Mouse (Mus musculus) heart, adult 2 months (tissue): ENCODE measurements around the gene Olfr1270. TPM values are rescaled to one million over a fixed set of nuclear protein-coding genes. Genes with fewer than 3 reads are reported as not detected.
"Not testable (repeated sequence)": the region's sequence is repeated elsewhere in the genome, so short reads cannot be mapped to it uniquely, and the experiment has no call there.

ENCODE experiments used
- DNase-seq, 2 experiments: peaks; one replicate each; pipeline ENCODE4 v3.0.0; 2021
- H3K27ac ChIP-seq: fragments of 200-600 bp; 2 replicates; pipeline ENCODE4 v1.8.1; 2022
- H3K27me3 ChIP-seq: fragments of 200-500 bp; 2 replicates; pipeline ENCODE4 v1.6.1; 2012; ENCODE audit warnings: mild to moderate bottlenecking, low read length, inconsistent platforms, mixed read lengths; ENCODE audit not compliant: control insufficient read depth, insufficient read depth
- H3K36me3 ChIP-seq: fragments of 200-500 bp; 2 replicates; pipeline ENCODE4 v1.6.1; 2012; ENCODE audit warnings: low read length, inconsistent platforms; ENCODE audit not compliant: control insufficient read depth, insufficient read depth
- H3K4me1 ChIP-seq: fragments of 200-500 bp; 2 replicates; pipeline ENCODE4 v1.6.1; 2011; ENCODE audit warnings: low read length; ENCODE audit not compliant: control insufficient read depth, insufficient read depth
- H3K4me3 ChIP-seq: fragments of 200-600 bp; 2 replicates; pipeline ENCODE4 v1.8.1; 2022
- H3K79me2 ChIP-seq: fragments of 200-500 bp; replicated peaks from 2 replicates; pipeline ENCODE4 v1.6.1; 2012; ENCODE audit warnings: mild to moderate bottlenecking, inconsistent platforms, low read length, moderate library complexity, mixed read lengths; ENCODE audit not compliant: control insufficient read depth, insufficient read depth
- H3K9ac ChIP-seq: fragments of 200-500 bp; 2 replicates; pipeline ENCODE4 v1.6.1; 2012; ENCODE audit warnings: low read depth, mild to moderate bottlenecking, control low read depth, inconsistent platforms, low read length, mixed read lengths
- CTCF ChIP-seq: fragments of 200-600 bp; IDR thresholded peaks from 2 replicates; pipeline ENCODE4 v1.8.1; 2022; ENCODE audit warnings: antibody characterized with exemption, mild to moderate bottlenecking, moderate library complexity
- EP300 ChIP-seq: fragments of 200-500 bp; IDR thresholded peaks from 2 replicates; pipeline ENCODE4 v1.6.1; 2011; ENCODE audit warnings: low read depth, low read length, control low read depth; ENCODE audit not compliant: insufficient read depth
- POLR2A ChIP-seq: fragments of 200-500 bp; IDR thresholded peaks from 2 replicates; pipeline ENCODE4 v1.6.1; 2011; ENCODE audit warnings: mild to moderate bottlenecking, low read depth, low read length, control low read depth; ENCODE audit not compliant: insufficient read depth
- WGBS: fragments of 180-500 bp; shearing (Covaris S2); methylation state at CpG from one replicate; pipeline ENCODE4 v1.1.7; 2018; 5-methylcytosine and 5-hydroxymethylcytosine counted together
- intact Hi-C: fragments of 180-260 bp; cut with DNase I; formaldehyde crosslinking; loops from one replicate; pipeline ENCODE4 v1.15.1; 2025
- long read RNA-seq: library from polyadenylated mRNA; stranded (forward); transcript quantifications from one replicate; pipeline ENCODE4 v2.0.0, GENCODE M21; 2021
- polyA plus RNA-seq: library from polyadenylated mRNA; depleted of rRNA; stranded (reverse); fragments of >200 nt; gene quantifications from 2 replicates; pipeline ENCODE4 v1.2.3, GENCODE M21; 2012; rRNA removed
- total RNA-seq, 2 experiments: library from RNA; stranded (reverse); gene quantifications; 2 replicates each; pipeline ENCODE4 v1.2.3; 2021

Olfr1270 gene
- total RNA-seq = not detected
- polyA plus RNA-seq = not detected in 2 replicates
- long read RNA-seq = 0 reads

- intact Hi-C loops = no loop called here
- DNase-seq = no peak
- TF ChIP-seq CTCF (no peak), EP300 (no peak), POLR2A (no peak)
- WGBS = 71% methylated on average over 3 of the region's 3 CpGs
- H3K27ac ChIP-seq = no peak within 1 kb of the TSS
- no peak within 1 kb of the TSS for H3K9ac ChIP-seq
- H3K79me2 ChIP-seq = no peaks in the 10 kb centered on the region
- H3K4me1 ChIP-seq = no peaks in the 10 kb centered on the region
- H3K27me3 ChIP-seq = no peaks in the 10 kb centered on the region
- no peak within 1 kb of the TSS for H3K4me3 ChIP-seq
- H3K36me3 ChIP-seq = no peaks in the 10 kb centered on the region
Measured at GRCm38 (mm10) chr2:90152991-90153390, at the start of gene Olfr1270. Olfr1270 (minus strand) TSS chr2:90153091.

GRCm38 (mm10) chr2:90199606-90200005, 46.7 kb upstream of the Olfr1270 start:
- WGBS = no CpG with 5 or more reads among the region's 4 CpGs
- H3K79me2 ChIP-seq, H3K4me1 ChIP-seq, H3K9ac ChIP-seq, H3K36me3 ChIP-seq, intact Hi-C loops, DNase-seq, H3K4me3 ChIP-seq, H3K27ac ChIP-seq, H3K27me3 ChIP-seq: not testable (repeated sequence)

GRCm38 (mm10) chr2:90195285-90195684, 42.4 kb upstream of the Olfr1270 start:
- DNase-seq, H3K36me3 ChIP-seq, H3K4me1 ChIP-seq, H3K79me2 ChIP-seq, H3K4me3 ChIP-seq, intact Hi-C loops, H3K27ac ChIP-seq, H3K9ac ChIP-seq, H3K27me3 ChIP-seq: not testable (repeated sequence)
- no CpG with 5 or more reads among the region's 6 CpGs for WGBS

GRCm38 (mm10) chr2:90194750-90195149, 41.9 kb upstream of the Olfr1270 start:
- H3K79me2 ChIP-seq, H3K4me3 ChIP-seq, H3K4me1 ChIP-seq, intact Hi-C loops, DNase-seq, H3K27ac ChIP-seq, H3K9ac ChIP-seq, H3K27me3 ChIP-seq, H3K36me3 ChIP-seq: not testable (repeated sequence)
- WGBS = no CpG with 5 or more reads among the region's 3 CpGs

GRCm38 (mm10) chr2:90187082-90187481, 34.2 kb upstream of the Olfr1270 start:
- intact Hi-C loops, DNase-seq, H3K27me3 ChIP-seq, H3K4me1 ChIP-seq, H3K9ac ChIP-seq, H3K36me3 ChIP-seq, H3K79me2 ChIP-seq, H3K4me3 ChIP-seq, H3K27ac ChIP-seq: not testable (repeated sequence)
- no CpG with 5 or more reads among the region's 5 CpGs for WGBS

GRCm38 (mm10) chr2:90186082-90186481, 33.2 kb upstream of the Olfr1270 start:
- H3K4me3 ChIP-seq, H3K9ac ChIP-seq, DNase-seq, H3K79me2 ChIP-seq, H3K27me3 ChIP-seq, intact Hi-C loops, H3K36me3 ChIP-seq, H3K4me1 ChIP-seq, H3K27ac ChIP-seq: not testable (repeated sequence)
- WGBS = no CpG with 5 or more reads among the region's 4 CpGs

GRCm38 (mm10) chr2:90153916-90154315, 1.0 kb upstream of the Olfr1270 start:
- 83% methylated on average over 9 of the region's 9 CpGs for WGBS
- Histone ChIP-seq H3K27me3 (no peaks in the 10 kb centered on the region), H3K4me1 (no peaks in the 10 kb centered on the region), H3K79me2 (no peaks in the 10 kb centered on the region), H3K9ac (no peak overlapping the region), H3K36me3 (no peaks in the 10 kb centered on the region), H3K4me3 (no peak overlapping the region), H3K27ac (no peak overlapping the region)
- no peak for DNase-seq
- TF ChIP-seq CTCF (no peak), POLR2A (no peak), EP300 (no peak)
- intact Hi-C loops = no loop called here
